26 mouse cellular contexts compared by ENCODE assay signal in genomic region chr1:192519713-192520112, GRCm38 (mm10).
"Had no signal": no experiment of that assay in that cellular context is flagged by ENCODE, and none has a peak within 500 bp of the region (broad histone marks: within the 10 kb centered on the region; RNA-seq: fewer than 3 reads in every experiment).

No protein-coding gene starts in this region.

- H3K4me1 ChIP-seq: liver, embryonic 12.5 days had no signal

- H3K27me3 ChIP-seq: heart, embryonic 13.5 days; heart, embryonic 15.5 days; hindbrain, embryonic 15.5 days; kidney, embryonic 15.5 days; limb, embryonic 13.5 days; limb, embryonic 15.5 days; liver, embryonic 12.5 days had no signal

- ATAC-seq: hindbrain, postnatal 0 days; intestine, embryonic 16.5 days; liver, embryonic 12.5 days had no signal

- H3K4me2 ChIP-seq: heart, embryonic 11.5 days; heart, embryonic 13.5 days; heart, embryonic 15.5 days; hindbrain, embryonic 13.5 days; hindbrain, embryonic 15.5 days; kidney, embryonic 15.5 days; limb, embryonic 13.5 days; limb, embryonic 15.5 days; liver, embryonic 12.5 days had no signal

- DNase-seq: gastrocnemius, postnatal 14 days; gastrocnemius, postnatal 36 days; heart, adult 11 months; heart, adult 2 months; heart, postnatal 14 days; heart, postnatal 36 days; kidney, adult 2 months; kidney, adult 9 months; kidney, postnatal 14 days; kidney, postnatal 36 days; layer of hippocampus, adult 9-11 months; layer of hippocampus, postnatal 36 days; left cerebral cortex, postnatal 4 days had no signal

- H3K36me3 ChIP-seq: heart, embryonic 13.5 days; heart, embryonic 15.5 days; hindbrain, embryonic 13.5 days; hindbrain, embryonic 15.5 days; kidney, embryonic 15.5 days; limb, embryonic 13.5 days; limb, embryonic 15.5 days; liver, embryonic 12.5 days had no signal

- H3K27ac ChIP-seq: heart, adult 2 months; heart, embryonic 13.5 days; heart, embryonic 15.5 days; hindbrain, embryonic 15.5 days; hindbrain, postnatal 0 days; kidney, embryonic 15.5 days; kidney, postnatal 0 days; limb, embryonic 13.5 days; limb, embryonic 15.5 days; liver, embryonic 12.5 days; liver, embryonic 14.5 days had no signal

- H3K9me3 ChIP-seq: heart, embryonic 13.5 days; heart, embryonic 15.5 days; hindbrain, embryonic 13.5 days; hindbrain, embryonic 15.5 days; kidney, embryonic 15.5 days; limb, embryonic 13.5 days; limb, embryonic 15.5 days; liver, embryonic 12.5 days had no signal

- H3K4me3 ChIP-seq: heart, adult 2 months; heart, embryonic 13.5 days; heart, embryonic 15.5 days; hindbrain, embryonic 13.5 days; hindbrain, embryonic 15.5 days; kidney, embryonic 15.5 days; limb, embryonic 13.5 days; limb, embryonic 15.5 days; liver, embryonic 12.5 days had no signal

- H3K9ac ChIP-seq: heart, embryonic 13.5 days; heart, embryonic 15.5 days; hindbrain, embryonic 13.5 days; hindbrain, embryonic 15.5 days; kidney, embryonic 15.5 days; limb, embryonic 13.5 days; limb, embryonic 15.5 days; liver, embryonic 12.5 days; liver, embryonic 14.5 days had no signal
